Mouse (Mus musculus) lung, postnatal 0 days (tissue): ENCODE data around the gene Olfr323. TPM values are rescaled to one million over a fixed set of nuclear protein-coding genes. Genes with fewer than 3 reads are reported as not detected.

ENCODE experiments used
- ATAC-seq: fragments of 200-750 bp; cut with Nextera tagmentation; 2 replicates; pipeline ENCODE4 v1.8.0; 2017; ENCODE audit warnings: moderate library complexity
- DNase-seq: peaks from one replicate; pipeline ENCODE4 v3.0.0-alpha.2; 2016; ENCODE audit warnings: low spot score
- H3K27ac ChIP-seq: fragments of 300-500 bp; sonication (generic); 2 replicates; pipeline ENCODE4 v1.5.1; 2014; ENCODE audit warnings: antibody characterized with exemption, mild to moderate bottlenecking, low read length, mixed read lengths
- H3K27me3 ChIP-seq: fragments of 300-500 bp; sonication (generic); replicated peaks from 2 replicates; pipeline ENCODE4 v1.6.1; 2014; ENCODE audit warnings: low read length, mixed read lengths; ENCODE audit not compliant: insufficient read depth
- H3K36me3 ChIP-seq: fragments of 300-500 bp; sonication (generic); 2 replicates; pipeline ENCODE4 v1.6.1; 2014; ENCODE audit warnings: low read length, mixed read lengths; ENCODE audit not compliant: insufficient read depth
- H3K4me1 ChIP-seq: fragments of 300-500 bp; sonication (generic); 2 replicates; pipeline ENCODE4 v1.6.1; 2014; ENCODE audit warnings: antibody characterized with exemption, low read depth, low read length, mixed read lengths; ENCODE audit not compliant: insufficient read depth
- H3K4me2 ChIP-seq: fragments of 300-500 bp; sonication (generic); replicated peaks from 2 replicates; pipeline ENCODE4 v1.6.1; 2014; ENCODE audit warnings: low read depth, mild to moderate bottlenecking, low read length, moderate library complexity, mixed read lengths
- H3K4me3 ChIP-seq: fragments of 300-500 bp; sonication (generic); 2 replicates; pipeline ENCODE4 v1.5.1; 2014; ENCODE audit warnings: low read depth, low read length
- H3K9ac ChIP-seq: fragments of 300-500 bp; sonication (generic); replicated peaks from 2 replicates; pipeline ENCODE4 v1.6.1; 2014; ENCODE audit warnings: low read depth, mild to moderate bottlenecking
- H3K9me3 ChIP-seq: fragments of 300-500 bp; sonication (generic); 2 replicates; pipeline ENCODE4 v1.6.1; 2016; ENCODE audit warnings: low read length, mixed read lengths
- CTCF ChIP-seq: IDR thresholded peaks from 2 replicates; pipeline ENCODE4 v1.5.1; 2016; ENCODE audit warnings: antibody characterized with exemption, mild to moderate bottlenecking
- EP300 ChIP-seq: IDR thresholded peaks from 2 replicates; pipeline ENCODE4 v1.6.1; 2016; ENCODE audit warnings: antibody characterized with exemption, mild to moderate bottlenecking, control low read depth
- WGBS: fragments of 180-500 bp; shearing (Covaris S2); extraction: QIAGEN DNeasy Blood & Tissue Kit; methylation state at CpG from one replicate; pipeline ENCODE4 v1.1.7; 2014; 5-methylcytosine and 5-hydroxymethylcytosine counted together
- polyA plus RNA-seq: library from polyadenylated mRNA; unstranded; fragments of >200 nt; fragmentation: Nextera tagmentation; extraction: Ambion mirVana; gene quantifications from 2 replicates; pipeline ENCODE4 v1.2.1, GENCODE M21; 2015

Olfr323 gene
- not detected in 2 replicates for polyA plus RNA-seq

- TF ChIP-seq EP300, result no peak
- no peak for TF ChIP-seq CTCF
- Histone ChIP-seq H3K27ac (no peak within 1 kb of the TSS), H3K4me2 (no peak within 1 kb of the TSS), H3K36me3 (no peaks in the 10 kb centered on the region), H3K4me3 (no peak within 1 kb of the TSS), H3K4me1 (no peaks in the 10 kb centered on the region), H3K27me3 (no peaks in the 10 kb centered on the region), H3K9me3 (no peaks in the 10 kb centered on the region), H3K9ac (no peak within 1 kb of the TSS)
- WGBS, result 69% methylated on average over 5 of the region's 5 CpGs
- ATAC-seq (no peak), DNase-seq (no peak)
Observed at GRCm38 (mm10) chr11:58630401-58630800, at the start of gene Olfr323. TSS of gene Olfr323 (minus strand) at chr11:58630501.

- no peaks in the 10 kb centered on the region for H3K36me3 ChIP-seq
- WGBS, result 48% methylated on average over 4 of the region's 4 CpGs
- H3K27ac ChIP-seq, result no peak overlapping the region
- H3K27me3 ChIP-seq, result no peaks in the 10 kb centered on the region
- TF ChIP-seq CTCF (no peak), EP300 (no peak)
- no peaks in the 10 kb centered on the region for H3K4me1 ChIP-seq
- H3K4me3 ChIP-seq, result no peak overlapping the region
- no peak for ATAC-seq
- no peak overlapping the region for H3K9ac ChIP-seq
- H3K9me3 ChIP-seq, result no peaks in the 10 kb centered on the region
- H3K4me2 ChIP-seq, result no peak overlapping the region
- DNase-seq, result no peak
Observed at GRCm38 (mm10) chr11:58671825-58672224, 41.5 kb upstream of the Olfr323 start.

GRCm38 (mm10) chr11:58669252-58669651 lies 39.0 kb upstream of the Olfr323 start:
- H3K9me3 ChIP-seq, result no peaks in the 10 kb centered on the region
- no peaks in the 10 kb centered on the region for H3K4me1 ChIP-seq
- H3K27ac ChIP-seq, result no peak overlapping the region
- no peak overlapping the region for H3K4me3 ChIP-seq
- no peaks in the 10 kb centered on the region for H3K36me3 ChIP-seq
- no peak for DNase-seq
- no peaks in the 10 kb centered on the region for H3K27me3 ChIP-seq
- H3K4me2 ChIP-seq, result no peak overlapping the region
- no peak for ATAC-seq
- TF ChIP-seq CTCF, result no peak
- TF ChIP-seq EP300, result no peak
- H3K9ac ChIP-seq, result no peak overlapping the region

- Histone ChIP-seq H3K4me3 (no peak within 1 kb of the TSS), H3K9ac (no peak within 1 kb of the TSS), H3K9me3 (no peaks in the 10 kb centered on the region), H3K4me2 (no peak within 1 kb of the TSS), H3K4me1 (no peaks in the 10 kb centered on the region), H3K27ac (no peak within 1 kb of the TSS), H3K36me3 (no peaks in the 10 kb centered on the region), H3K27me3 (no peaks in the 10 kb centered on the region)
- no peak for ATAC-seq
- no peak for TF ChIP-seq CTCF
- TF ChIP-seq EP300, result no peak
- DNase-seq, result no peak
- 82% methylated on average over 4 of the region's 4 CpGs for WGBS
Observed at GRCm38 (mm10) chr11:58658596-58658995, 28.3 kb upstream of the Olfr323 start, which contains the start of gene Olfr322. TSS of gene Olfr322 (plus strand) at chr11:58658782.

GRCm38 (mm10) chr11:58655151-58655550 lies 24.9 kb upstream of the Olfr323 start:
- no peaks in the 10 kb centered on the region for H3K36me3 ChIP-seq
- H3K4me1 ChIP-seq, result no peaks in the 10 kb centered on the region
- no peak overlapping the region for H3K4me2 ChIP-seq
- WGBS, result 81% methylated on average over 3 of the region's 3 CpGs
- no peak overlapping the region for H3K4me3 ChIP-seq
- no peaks in the 10 kb centered on the region for H3K9me3 ChIP-seq
- no peak for DNase-seq
- no peaks in the 10 kb centered on the region for H3K27me3 ChIP-seq
- ATAC-seq, result no peak
- TF ChIP-seq EP300 (no peak), CTCF (no peak)
- H3K27ac ChIP-seq, result no peak overlapping the region
- no peak overlapping the region for H3K9ac ChIP-seq

GRCm38 (mm10) chr11:58643350-58643749 lies 13.0 kb upstream of the Olfr323 start:
- H3K4me2 ChIP-seq, result no peak overlapping the region
- no peaks in the 10 kb centered on the region for H3K36me3 ChIP-seq
- H3K27me3 ChIP-seq, result peaks cover 7% of the 10 kb centered on the region; the same call in 1 of the 2 replicates
- H3K4me3 ChIP-seq, result no peak overlapping the region
- TF ChIP-seq CTCF (peak; percentile 68), EP300 (no peak)
- no peak overlapping the region for H3K27ac ChIP-seq
- H3K4me1 ChIP-seq, result 0 out of 2 replicates have a peak, but pooled peaks cover 4% of the 10 kb centered on the region
- WGBS, result 29% methylated on average over 6 of the region's 6 CpGs
- ATAC-seq (no peak), DNase-seq (peak; percentile 6)
- no peak overlapping the region for H3K9ac ChIP-seq
- H3K9me3 ChIP-seq, result no peaks in the 10 kb centered on the region
